Mouse (Mus musculus): ENCODE results near the gene Zfp169.
"Not testable (repeated sequence)": the region's sequence is repeated elsewhere in the genome, so short reads cannot be mapped to it uniquely, and the experiment has no call there.

Gene Zfp169

DNA sequence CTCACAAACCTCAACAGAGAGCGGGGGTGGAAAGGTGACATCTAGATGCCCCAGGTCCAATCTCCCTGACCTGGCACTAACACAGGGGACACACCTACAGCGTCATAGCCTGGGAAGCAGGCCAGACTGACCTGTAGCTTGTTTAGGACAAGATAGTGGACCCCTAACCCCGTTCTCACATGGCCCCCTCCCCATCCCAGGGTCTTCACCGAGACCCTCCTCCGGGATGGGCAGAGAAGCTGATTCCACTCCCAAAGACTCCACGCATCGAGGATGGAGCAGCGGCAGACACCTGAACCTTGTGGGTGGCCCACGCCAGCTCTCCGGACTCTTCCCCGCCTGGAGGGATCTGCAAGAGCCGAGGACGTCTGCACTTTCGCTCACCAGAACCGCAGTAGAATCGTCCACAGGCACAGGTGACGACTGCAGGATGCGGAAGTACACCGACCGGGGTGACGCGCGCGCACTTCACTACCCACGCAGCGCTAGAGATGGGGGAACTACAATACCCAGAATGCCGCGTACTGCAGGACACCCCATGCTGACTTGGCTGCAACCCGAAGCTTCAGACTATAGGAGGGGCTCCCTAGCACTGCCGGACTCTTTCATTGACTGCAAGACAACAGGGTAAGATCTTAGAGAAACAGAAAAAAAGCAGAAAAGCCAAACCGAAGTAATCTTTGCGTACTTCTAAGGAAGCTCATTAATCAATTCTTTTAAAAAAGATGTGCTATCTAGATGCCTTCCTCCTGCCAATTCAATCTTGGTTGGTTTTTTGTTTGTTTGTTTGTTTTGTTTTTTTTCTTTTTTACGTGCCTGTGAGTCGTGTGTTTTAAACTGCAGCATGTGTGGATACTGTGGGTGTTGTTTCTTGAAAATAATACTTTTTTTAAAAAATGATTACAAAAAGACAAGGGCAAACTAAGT lies at the start of gene Zfp169, which contains the start of gene A830005F24Rik:
Gene Zfp169 (minus strand): TSS at position 449 of the 927 bp plus-strand sequence.
Gene A830005F24Rik (plus strand): TSS at position 568 of the 927 bp plus-strand sequence.
- peak; percentile 94 for DNase-seq

DNA sequence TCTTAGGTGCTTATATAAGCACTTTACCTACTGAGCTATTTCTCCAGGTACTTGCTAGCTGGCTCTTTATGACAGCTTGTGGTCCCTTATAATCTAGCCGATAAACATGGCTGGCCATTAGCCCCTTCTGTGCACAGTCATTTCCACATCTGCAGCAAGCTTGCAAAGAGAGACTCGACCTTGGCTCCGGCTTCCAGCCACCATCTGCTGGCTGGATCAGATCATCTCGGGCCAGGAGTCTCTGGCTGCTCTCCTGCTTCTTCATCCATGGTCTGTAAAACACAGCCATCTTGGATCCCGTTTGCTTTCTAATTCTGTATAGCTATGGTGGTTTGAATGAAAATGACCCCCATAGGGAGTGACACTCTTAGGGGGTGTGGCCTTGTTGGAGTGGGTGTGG lies 49.1 kb upstream of the Zfp169 start:
- DNase-seq: no peak

DNA sequence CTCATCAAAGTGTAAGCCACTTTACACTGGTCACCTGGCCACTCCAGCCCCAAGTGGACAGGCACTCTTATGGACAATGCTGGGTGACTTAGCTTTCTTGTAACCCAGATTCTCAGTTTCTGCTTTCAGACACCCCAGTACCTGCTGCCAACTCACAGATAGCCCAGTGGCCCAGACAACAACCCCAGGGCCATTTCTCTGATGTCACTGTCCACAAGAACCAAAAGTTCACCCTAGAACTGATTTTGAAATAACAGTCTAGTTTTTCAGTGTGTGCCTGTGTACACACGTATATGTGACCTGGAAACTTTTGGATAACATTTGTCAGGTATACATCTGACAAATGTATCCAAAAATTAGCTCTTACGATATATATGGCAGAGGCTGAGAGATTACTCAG lies 48.2 kb upstream of the Zfp169 start:
- DNase-seq: no peak

DNA sequence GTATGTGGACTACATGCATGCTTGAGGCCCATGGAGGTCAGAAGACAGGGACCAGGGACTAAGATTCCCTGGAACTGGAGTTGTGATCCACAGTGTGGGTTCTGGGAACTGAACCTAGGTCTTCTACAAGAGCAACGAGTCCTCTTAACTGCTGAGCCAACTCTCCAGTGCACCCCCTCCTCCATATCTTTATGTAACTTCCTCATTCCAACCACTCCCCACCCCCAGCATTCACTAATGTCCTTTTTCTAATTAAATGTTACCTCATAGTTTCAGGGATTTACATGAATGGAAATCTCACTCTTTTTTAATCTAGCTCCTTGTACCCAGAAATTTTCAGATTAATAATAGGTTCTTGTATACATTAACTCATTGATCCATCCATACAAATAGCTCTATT lies 42.7 kb upstream of the Zfp169 start:
- DNase-seq: peak; percentile 1

DNA sequence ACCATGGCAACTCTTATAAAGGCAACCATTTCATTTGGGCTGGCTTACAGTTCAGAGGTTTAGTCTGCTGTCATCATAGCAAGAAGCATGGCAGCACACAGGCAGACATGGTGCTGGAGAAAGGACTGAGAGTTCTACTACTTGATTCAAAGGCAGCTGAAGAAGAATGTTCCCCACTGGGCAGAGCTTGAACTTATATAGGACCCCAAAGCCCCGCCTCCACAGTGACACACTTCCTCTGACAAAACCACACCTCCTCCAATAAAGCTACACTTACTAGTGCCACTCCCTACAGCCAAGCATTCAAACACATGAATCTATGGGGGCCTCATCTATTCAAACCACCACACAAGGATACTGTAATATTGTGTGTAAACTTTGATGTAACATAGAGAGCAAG lies 41.3 kb upstream of the Zfp169 start:
- DNase-seq: no peak

DNA sequence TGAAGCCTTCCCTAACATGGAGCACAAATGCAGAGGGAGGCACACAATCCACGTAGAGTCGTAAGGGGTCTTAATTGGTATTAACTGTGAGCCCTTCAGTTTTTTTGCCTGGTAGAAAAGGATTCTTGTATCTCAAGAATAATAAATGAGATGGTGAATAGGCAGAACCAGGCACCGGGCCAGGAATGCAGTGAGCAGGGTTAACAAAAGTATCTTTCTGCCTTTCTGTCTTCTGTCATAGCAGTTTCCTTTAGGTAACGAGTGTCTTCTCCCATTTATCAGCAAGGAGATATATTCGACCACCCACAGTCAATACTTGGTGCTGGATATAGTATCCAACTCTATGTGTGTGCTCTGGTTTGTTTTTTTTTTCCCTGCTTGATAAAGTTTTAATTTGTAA lies 40.3 kb upstream of the Zfp169 start:
- DNase-seq: no peak

DNA sequence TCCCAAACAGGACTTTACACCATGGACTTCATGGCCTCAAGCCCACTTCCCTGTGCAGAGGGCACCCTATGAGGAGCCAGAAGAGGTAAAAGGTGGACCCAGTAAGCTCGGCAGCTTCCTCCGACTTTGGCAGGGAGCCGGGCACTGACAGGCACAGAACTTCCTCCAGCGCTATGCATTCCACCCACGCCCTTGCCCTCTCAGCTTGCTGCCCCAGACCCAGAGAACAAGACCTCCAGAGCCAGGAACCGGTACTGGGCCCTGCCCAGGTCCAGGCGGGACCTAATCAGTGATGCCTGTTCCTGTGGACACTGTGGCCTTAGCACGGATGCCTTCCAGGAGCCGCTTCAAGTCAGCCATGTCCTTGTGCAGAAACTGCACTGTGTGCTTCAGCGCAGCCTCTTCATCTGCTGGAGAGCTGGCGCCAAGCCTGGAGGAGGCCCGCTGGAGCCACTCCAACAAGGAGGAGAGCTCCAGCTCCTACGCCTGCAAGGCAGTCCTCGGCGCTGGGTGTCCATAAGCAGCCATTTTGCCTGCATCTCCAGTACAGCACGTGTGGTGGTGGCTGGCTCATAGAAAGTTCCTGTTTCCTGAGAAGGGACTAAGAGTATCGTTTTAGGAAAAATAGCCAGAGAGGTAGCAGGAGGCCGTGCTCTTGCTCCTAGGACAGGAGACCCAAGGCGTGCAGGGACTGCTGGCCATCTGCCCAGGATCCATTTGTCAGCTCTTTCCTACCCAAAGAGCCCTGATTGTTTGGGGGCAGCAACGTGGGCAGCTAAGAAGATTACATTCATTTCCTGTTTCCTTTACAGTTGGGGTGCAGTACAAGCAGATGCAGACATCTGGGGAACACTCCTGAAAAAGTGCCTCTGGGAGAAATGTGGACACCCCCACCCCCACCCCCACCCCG lies 39.2 kb upstream of the Zfp169 start:
- DNase-seq: peak; percentile 94

DNA sequence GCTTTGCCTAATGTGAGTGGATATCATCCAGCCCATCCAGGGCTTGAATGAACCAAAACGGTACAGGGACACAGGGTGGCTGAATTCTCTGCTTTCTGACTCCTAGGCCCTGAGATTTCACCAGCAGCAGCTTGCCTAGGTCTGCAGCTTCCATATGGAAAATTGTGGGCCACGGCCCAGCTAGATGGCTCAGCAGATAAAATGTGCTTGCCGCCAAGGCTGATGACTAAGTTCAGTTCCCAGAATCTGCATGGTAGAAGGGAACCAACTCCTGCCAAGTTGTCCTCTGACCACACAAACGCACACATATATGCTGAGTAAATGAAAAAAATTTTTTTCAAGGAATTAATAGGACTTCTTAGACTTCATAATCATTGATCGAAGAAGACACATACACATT lies 35.0 kb upstream of the Zfp169 start:
- peak; percentile 38 for DNase-seq

DNA sequence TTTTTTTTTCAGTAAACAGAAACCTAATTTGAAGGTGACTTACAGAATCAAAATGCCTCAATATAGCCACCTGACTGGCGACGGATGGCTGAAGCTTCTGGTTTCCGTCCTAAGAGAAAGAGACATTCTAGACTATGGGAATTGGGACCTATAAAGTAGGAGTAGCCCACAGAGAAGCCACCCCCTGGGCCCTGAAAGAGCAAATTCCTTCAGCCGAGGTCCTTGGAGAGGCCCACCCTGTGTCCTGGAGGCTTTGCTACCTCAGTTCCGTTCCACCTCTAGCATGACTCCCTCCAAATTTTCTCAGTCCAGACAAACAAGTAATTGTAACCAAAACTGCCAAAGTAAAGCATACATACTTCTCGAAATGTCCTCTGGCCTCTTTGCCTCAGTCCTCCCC lies 34.4 kb upstream of the Zfp169 start:
- peak; percentile 49 for DNase-seq

DNA sequence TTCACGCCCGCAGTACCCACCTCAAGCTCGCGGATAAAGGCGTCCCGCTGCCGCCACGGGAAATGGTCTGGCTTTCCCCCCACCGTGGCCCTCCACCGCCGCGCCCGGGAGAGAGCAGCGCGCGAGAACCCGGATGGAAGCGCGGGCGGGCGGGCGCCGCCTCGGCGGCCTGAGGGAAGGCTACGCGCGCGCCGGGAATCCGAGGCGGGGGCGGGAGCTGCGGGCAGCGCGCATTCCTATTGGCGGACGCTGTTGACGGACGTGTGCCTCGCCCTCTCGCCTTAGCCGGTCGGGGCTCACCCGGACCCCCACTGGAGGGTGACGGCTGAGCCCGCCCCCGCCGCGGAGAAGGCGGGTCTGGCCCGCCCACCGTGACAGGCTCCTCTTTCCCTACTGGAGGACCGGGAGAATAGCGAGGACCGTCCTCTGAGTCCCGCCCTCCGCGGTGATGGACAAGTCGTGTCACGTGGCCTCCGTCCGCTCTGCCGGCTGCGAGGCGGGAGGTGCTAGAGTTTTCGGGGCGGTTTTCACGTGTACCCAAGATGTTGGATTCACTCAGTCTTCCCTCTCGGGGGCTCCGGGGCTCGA lies 33.2 kb upstream of the Zfp169 start:
- DNase-seq: peak; percentile 100

DNA sequence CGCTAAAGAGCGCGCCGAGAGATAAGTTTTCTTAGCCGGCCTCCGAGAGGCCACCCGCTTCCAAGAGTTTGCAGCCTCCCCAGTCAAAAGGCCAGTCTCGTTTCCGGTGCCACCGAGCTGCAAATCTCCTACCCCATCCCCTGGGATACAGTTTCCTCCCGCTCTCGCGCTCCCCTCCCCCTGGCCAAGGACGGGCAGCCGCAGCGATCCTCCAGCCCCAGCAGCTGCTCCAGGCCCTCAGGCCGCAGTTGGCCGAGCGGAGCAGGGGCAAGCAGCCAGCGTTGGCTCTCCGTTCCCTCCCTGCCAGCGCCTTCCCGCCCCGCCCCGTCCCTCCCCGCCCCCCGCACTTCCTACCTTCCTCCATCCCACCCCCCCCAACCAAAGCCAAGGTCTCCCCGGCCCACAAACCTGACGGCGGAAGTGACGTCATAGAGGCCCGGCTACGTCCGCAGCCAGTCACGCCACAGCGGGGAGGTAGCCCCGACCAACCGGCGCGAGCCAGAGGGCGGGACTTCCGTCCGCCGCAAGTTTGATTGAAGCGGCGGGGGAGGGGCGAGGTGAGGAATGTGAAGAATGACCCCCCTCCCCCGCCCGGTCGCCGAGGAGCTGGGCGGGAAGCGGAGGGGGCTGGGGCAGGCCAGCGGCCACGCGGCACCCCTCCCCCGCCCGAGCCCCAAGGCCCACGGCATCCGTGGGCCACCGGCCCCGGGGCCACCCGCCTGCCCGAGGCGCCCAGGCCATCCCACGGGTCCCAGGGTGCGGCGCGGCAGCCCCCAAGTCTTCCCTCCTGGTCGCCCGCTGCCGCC lies 32.4 kb upstream of the Zfp169 start:
- DNase-seq: peak; percentile 99

DNA sequence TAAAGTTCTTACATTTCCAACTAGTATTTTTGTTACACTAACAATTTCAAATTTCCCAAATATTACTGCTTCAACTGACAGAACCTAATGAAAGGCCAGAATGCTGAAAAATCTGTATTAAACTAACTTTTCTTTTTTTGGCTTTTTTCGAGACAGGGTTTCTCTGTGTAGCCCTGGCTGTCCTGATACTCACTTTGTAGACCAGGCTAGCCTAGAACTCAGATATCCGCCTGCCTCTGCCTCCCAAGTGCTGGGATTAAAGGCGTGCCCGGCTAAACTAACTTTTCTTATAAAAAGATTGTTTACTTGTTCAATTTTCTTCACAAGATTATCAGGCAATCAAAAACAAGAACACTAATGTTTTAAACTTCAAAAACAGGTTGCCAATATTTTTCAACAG lies 31.6 kb upstream of the Zfp169 start:
- no peak for DNase-seq

DNA sequence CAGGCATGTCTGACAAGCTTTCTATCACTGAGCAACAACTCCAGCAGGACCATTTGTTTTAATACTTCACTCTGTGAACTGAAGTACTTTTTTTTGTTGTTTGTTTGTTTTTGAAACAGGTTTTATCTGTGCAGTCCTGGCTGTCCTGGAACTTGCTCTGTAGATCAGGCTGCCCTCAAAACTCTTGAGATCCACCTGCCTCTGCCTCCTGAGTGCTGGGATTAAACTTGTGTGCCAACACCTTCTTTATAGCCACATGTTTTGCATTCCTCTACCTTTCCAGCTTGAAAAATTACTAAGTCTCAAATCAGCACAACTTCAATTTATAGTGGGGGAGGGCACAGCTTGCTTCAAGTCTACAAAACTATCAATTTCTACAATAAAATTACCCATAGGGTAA lies 31.1 kb upstream of the Zfp169 start:
- DNase-seq: no peak

DNA sequence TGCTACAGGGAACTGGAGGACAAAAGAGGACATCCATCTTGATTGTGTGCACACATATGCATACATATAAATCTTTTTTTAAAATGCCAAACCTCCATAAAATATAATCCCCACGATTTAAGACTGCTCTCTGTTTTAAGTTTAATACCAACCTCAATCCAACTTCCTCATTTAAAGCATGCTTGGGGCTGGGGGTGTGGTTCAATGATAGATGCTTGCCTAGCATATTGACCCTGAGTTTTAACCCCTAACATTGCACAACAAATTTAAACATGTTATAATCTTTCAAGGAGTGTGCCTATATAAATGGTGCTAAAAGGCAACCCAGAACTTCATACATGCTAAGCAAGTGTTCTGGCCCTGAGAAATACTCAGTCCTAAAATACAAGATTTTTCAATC lies 27.2 kb upstream of the Zfp169 start:
- no peak for DNase-seq

DNA sequence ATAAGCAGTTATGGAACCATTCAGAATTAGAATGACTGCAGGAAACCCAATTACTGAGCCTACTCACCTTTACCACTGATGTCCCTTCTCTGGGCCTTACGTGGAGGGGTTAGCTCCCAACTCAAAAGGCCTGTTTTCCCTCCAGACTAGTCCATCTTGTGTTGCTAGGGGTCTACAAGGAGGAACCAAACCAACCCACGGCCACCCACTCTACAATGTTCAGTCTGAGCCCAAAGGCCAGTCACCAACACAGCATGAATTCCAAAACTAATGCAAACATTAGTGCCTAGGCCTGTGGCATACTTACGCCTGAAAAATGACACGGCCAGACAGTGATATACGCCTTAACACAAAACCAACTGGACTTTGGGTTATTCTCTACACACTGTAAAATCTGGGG lies 20.2 kb upstream of the Zfp169 start:
- DNase-seq: no peak

DNA sequence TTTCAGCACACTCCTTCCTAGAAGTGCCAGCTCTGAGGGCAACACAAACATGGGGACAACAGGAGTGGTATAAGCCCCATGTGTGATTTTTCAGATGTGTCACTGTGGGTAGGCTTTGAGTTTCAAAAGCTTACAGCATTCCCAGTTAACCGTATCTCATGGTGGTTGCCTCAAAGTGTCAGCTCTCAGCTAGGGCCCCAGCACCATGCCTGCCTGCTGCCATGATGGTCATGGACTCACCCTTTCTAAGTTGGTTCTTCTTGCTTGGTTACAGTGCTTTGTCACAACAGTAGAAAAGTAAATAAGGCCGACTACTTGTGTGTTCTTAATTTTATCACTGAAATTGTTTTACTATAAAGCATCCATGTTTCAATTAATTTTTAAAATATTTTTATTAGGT lies 18.2 kb upstream of the Zfp169 start:
- DNase-seq: no peak

DNA sequence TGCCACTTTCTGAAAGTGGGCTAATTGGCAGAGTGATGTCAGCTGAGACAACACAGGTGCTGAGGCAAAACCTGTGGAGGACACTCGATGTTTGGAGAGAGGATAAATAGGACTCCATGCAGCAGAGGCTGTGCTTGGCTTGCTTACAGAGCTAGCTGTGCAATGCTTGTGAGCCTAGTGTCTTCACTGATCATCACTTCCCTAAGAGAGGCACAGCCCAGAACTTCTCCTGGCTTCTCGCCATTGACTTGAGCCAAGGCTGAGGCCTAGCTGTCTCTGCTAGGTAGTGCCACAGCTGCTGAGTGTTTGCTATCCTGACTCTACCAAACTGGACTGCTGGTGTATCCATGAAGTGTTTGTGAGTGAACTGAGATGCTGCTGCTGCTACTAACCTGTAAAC lies 17.4 kb upstream of the Zfp169 start:
- DNase-seq: no peak

DNA sequence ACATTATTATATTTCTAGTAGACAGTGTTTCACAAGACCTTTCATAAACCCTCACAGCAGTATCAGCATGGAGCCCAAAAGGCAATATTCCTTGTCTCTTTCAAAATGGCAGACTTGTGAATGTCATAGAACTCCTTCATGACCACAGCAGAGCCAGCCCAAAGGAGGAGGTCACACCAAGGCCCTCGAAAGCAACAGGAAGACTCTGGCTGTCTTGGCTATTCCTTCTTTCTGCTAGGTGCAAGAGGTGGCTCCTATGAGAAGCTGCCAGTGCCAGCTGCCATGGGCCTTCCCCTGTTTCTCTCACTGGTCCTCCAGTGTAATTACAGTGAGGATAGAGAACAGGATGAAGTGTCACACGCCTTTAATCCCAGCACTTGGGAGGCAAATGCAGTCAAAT lies 15.8 kb upstream of the Zfp169 start:
- no peak for DNase-seq

DNA sequence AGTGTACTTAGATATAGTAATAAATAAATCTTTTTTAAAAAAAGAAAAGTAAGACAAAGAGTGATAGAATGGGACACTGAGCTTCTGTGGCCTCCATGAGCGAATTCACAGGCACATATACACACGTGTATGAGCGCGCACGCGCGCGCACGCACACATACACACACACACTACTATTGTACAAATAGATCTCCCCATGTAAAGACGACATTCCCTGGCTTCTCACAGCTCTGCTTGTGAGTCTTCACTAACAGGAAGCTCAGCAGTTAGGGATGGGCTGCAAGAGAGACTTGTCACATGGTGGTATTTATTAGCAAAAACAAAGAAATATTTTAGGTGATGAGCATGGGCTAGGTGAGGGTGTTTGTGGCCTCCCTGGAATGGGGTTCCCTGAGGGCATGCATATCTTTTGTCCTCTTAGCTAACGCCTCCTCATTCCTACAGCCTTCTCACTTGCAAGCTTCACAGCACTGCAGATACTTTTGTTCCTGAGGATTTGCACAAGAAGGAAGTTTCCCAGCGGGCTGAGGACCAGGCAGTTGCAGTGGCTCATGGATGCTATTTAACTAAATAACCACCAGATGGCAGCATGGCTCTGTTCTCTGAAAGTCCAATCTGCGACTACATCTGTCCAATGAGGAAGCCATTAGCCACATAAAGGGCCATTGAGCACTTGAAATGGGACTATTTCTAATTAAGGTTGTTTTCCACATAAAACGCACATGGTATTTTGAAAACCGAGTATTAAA lies 15.0 kb upstream of the Zfp169 start:
- DNase-seq: peak; percentile 67

DNA sequence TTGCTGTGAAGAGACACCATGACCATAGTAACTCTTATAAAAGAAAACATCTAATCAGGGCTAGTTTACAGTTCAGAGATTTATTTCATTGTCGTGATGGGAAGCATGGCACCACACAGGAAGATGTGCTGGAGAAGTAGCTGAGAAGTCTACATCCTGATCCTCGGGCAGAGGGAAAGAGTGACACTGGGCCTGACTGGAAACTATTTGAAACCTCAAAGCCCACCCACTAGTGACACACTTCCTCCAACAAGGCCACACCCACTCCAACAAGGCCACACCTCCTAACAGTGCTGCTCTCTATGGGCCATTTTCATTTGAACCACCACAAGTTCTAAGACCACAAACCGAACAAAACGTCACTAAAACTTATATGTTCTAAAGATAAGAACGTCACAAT lies 12.5 kb upstream of the Zfp169 start:
- no peak for DNase-seq

DNA sequence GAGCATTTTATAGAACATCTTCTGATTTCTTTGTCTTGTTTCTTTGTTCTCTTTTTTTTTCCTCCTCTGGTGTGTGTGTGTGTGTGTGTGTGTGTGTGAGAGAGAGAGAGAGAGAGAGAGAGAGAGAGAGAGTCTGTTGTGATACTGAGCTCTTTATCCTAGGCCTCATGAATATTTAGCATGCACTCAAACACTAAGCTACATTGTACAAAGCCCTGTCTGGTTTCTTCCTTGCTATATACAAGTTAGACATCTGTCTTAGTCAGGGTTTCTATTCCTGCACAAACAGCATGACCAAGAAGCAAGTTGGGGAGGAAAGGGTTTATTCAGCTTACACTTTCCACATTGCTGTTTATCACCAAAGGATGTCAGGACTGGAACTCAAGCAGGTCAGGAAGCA lies 5.9 kb upstream of the Zfp169 start:
- not testable (repeated sequence) for DNase-seq

DNA sequence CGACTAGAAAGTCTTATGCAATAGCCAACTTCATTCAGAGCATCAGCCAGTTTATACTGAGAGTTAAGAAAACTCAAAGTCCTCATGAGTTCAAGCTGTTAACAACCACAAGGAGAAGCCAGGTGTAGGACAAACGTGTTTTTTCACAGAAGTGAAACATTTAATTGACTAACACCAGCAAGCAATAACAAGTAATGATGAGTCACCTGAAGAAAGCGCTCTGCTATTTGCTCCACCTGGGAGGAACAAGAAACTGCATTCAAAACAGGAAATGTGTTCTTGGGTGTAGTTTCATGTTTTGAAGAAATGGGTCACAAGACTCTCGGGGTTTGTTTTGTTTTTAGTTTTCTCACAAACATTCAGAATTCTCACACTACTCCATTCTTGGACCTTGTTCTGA lies 2.6 kb upstream of the Zfp169 start:
- no peak for DNase-seq
